Mouse (Mus musculus) Patski (cell line): Measurements from ENCODE around the gene Creb3l2. TPM values are rescaled to one million over a fixed set of nuclear protein-coding genes. Genes with fewer than 3 reads are reported as not detected.
A peak's percentile ranks its signal among the peaks of the same experiment; 100 is the strongest.
"Not testable (repeated sequence)": the region's sequence is repeated elsewhere in the genome, so short reads cannot be mapped to it uniquely, and the experiment has no call there.

Experiments used
- ATAC-seq: fragments of 100-300 bp; one replicate; pipeline ENCODE4 v1.8.0; 2021
- CTCF ChIA-PET: fragments of 350-600 bp; sonication (Branson Sonifier 250); formaldehyde crosslinking; loops from one replicate; lab custom pipeline; 2022; ENCODE audit warnings: inconsistent platforms; lab: Charles Lee
- POLR2A ChIA-PET: fragments of 350-600 bp; sonication (Branson Sonifier 250); formaldehyde crosslinking; loops from one replicate; lab custom pipeline; 2022; ENCODE audit warnings: antibody characterized with exemption, inconsistent platforms; lab: Charles Lee
- DNase-seq: peaks from one replicate; pipeline ENCODE4 v3.0.0-alpha.2; 2011; ENCODE audit warnings: low read depth, low spot score
- H3K27me3 ChIP-seq: fragments of 371-371 bp; one replicate; pipeline ENCODE4 v1.5.1; 2021
- CTCF ChIP-seq: fragments of 100-300 bp; IDR thresholded peaks from one replicate; pipeline ENCODE4 v1.5.1; 2021
- in situ Hi-C: fragments of 300-500 bp; cut with MboI; formaldehyde crosslinking; loops from 3 replicates; pipeline ENCODE4 v1.11.1; 2018; ENCODE audit warnings: low pct_unique_long_range_greater_than_20kb, mixed read lengths
- polyA plus RNA-seq: library from polyadenylated mRNA; unstranded; gene quantifications from one replicate; pipeline ENCODE4 v1.2.3, GENCODE M21; 2021

The Creb3l2 gene
- polyA plus RNA-seq, 1 experiment from 2014 or later = 39.0 TPM

- no peak for DNase-seq
- no peak for TF ChIP-seq CTCF
- ATAC-seq = no peak
- no peaks in the 10 kb centered on the region for H3K27me3 ChIP-seq
- ChIA-PET POLR2A (no interaction called here), CTCF (interaction anchor here (1.3 to 1.7 kb wide), 2 partner anchors 12 to 43 kb away, joined by 3 read pairs; no protein-coding TSS in a partner anchor)
- in situ Hi-C loops = no loop called here
Measured at GRCm38 (mm10) chr6:37382761-37383160, 59.2 kb downstream of the Creb3l2 start.

GRCm38 (mm10) chr6:37377836-37378580 is 63.9 kb downstream of the Creb3l2 start:
- ChIA-PET POLR2A (no interaction called here), CTCF (no interaction called here)
- DNase-seq = no peak
- no peaks in the 10 kb centered on the region for H3K27me3 ChIP-seq
- in situ Hi-C loops = no loop called here
- TF ChIP-seq CTCF = no peak
- ATAC-seq = no peak

- POLR2A ChIA-PET, in situ Hi-C loops, H3K27me3 ChIP-seq, DNase-seq, CTCF ChIA-PET: not testable (repeated sequence)
- ATAC-seq = peak; percentile 78
Measured at GRCm38 (mm10) chr6:37377387-37377786, 64.6 kb downstream of the Creb3l2 start.

- ATAC-seq = no peak
Measured at GRCm38 (mm10) chr6:37375452-37375851, 66.5 kb downstream of the Creb3l2 start.

GRCm38 (mm10) chr6:37371341-37371740 is 70.6 kb downstream of the Creb3l2 start:
- ATAC-seq = no peak
- in situ Hi-C loops = loop anchor here (25.0 kb wide), 1 partner anchor 191 kb away; no protein-coding TSS in a partner anchor
- DNase-seq = no peak

More at GRCm38 (mm10) chr6:37375452-37375851, 66.5 kb downstream of the Creb3l2 start:
- in situ Hi-C loops = no loop called here
- no peak for TF ChIP-seq CTCF
- DNase-seq = no peak
- POLR2A ChIA-PET = no interaction called here
- CTCF ChIA-PET = interaction anchor here (1.4 kb wide), 1 partner anchor 11 kb away, joined by 3 read pairs; no protein-coding TSS in a partner anchor
- H3K27me3 ChIP-seq = no peaks in the 10 kb centered on the region

GRCm38 (mm10) chr6:37370566-37370965 is 71.4 kb downstream of the Creb3l2 start:
- H3K27me3 ChIP-seq = no peaks in the 10 kb centered on the region
- ChIA-PET CTCF (interaction anchor here (0.9 to 2.4 kb wide), 8 partner anchors 9 to 78 kb away, joined by 3 to 11 read pairs (median 4); partner anchors contain the start of gene Creb3l2), POLR2A (interaction anchor here (0.8 kb wide), 1 partner anchor 15 kb away, joined by 3 read pairs; no protein-coding TSS in a partner anchor)
- in situ Hi-C loops = loop anchor here (25.0 kb wide), 1 partner anchor 192 kb away; no protein-coding TSS in a partner anchor
- TF ChIP-seq CTCF = no peak
- DNase-seq (no peak), ATAC-seq (peak; percentile 17)

More at GRCm38 (mm10) chr6:37371341-37371740, 70.6 kb downstream of the Creb3l2 start:
- CTCF ChIA-PET = interaction anchor here (0.9 to 2.4 kb wide), 8 partner anchors 9 to 78 kb away, joined by 3 to 11 read pairs (median 4); partner anchors contain the start of gene Creb3l2
- POLR2A ChIA-PET = no interaction called here
- TF ChIP-seq CTCF = peak; percentile 74
- no peaks in the 10 kb centered on the region for H3K27me3 ChIP-seq

GRCm38 (mm10) chr6:37369750-37370149 is 72.2 kb downstream of the Creb3l2 start:
- DNase-seq = no peak
- CTCF ChIA-PET = interaction anchor here (1.4 to 2.4 kb wide), 2 partner anchors 8 to 79 kb away, joined by 3 to 11 read pairs; no protein-coding TSS in a partner anchor
- in situ Hi-C loops = loop anchor here (25.0 kb wide), 1 partner anchor 193 kb away; no protein-coding TSS in a partner anchor
- no peak for TF ChIP-seq CTCF
- ATAC-seq = no peak
- no peaks in the 10 kb centered on the region for H3K27me3 ChIP-seq
- POLR2A ChIA-PET = no interaction called here

- ChIA-PET POLR2A (no interaction called here), CTCF (interaction anchor here (0.7 to 1.5 kb wide), 6 partner anchors 12 to 79 kb away, joined by 3 read pairs; no protein-coding TSS in a partner anchor)
- no peaks in the 10 kb centered on the region for H3K27me3 ChIP-seq
- DNase-seq = no peak
- in situ Hi-C loops = loop anchor here (25.0 kb wide), 1 partner anchor 194 kb away; no protein-coding TSS in a partner anchor
- no peak for ATAC-seq
- no peak for TF ChIP-seq CTCF
Measured at GRCm38 (mm10) chr6:37368281-37368680, 73.7 kb downstream of the Creb3l2 start.

- ChIA-PET POLR2A (no interaction called here), CTCF (interaction anchor here (1.1 to 1.5 kb wide), 2 partner anchors 10 to 80 kb away, joined by 3 read pairs; no protein-coding TSS in a partner anchor)
- DNase-seq = no peak
- TF ChIP-seq CTCF = no peak
- no peak for ATAC-seq
- H3K27me3 ChIP-seq = no peaks in the 10 kb centered on the region
- in situ Hi-C loops = loop anchor here (25.0 kb wide), 1 partner anchor 195 kb away; no protein-coding TSS in a partner anchor
Measured at GRCm38 (mm10) chr6:37366991-37367390, 75.0 kb downstream of the Creb3l2 start.

GRCm38 (mm10) chr6:37365179-37365578 is 76.8 kb downstream of the Creb3l2 start:
- TF ChIP-seq CTCF = no peak
- no peak for ATAC-seq
- H3K27me3 ChIP-seq = no peaks in the 10 kb centered on the region
- no peak for DNase-seq
- POLR2A ChIA-PET = no interaction called here
- in situ Hi-C loops = loop anchor here (25.0 kb wide), 1 partner anchor 197 kb away; no protein-coding TSS in a partner anchor
- CTCF ChIA-PET = interaction anchor here (1.0 to 1.3 kb wide), 2 partner anchors 37 to 82 kb away, joined by 3 read pairs; no protein-coding TSS in a partner anchor
